Mouse (Mus musculus) liver, embryonic 14.5 days (tissue): Measurements from ENCODE around the gene Sphk2. TPM values are rescaled to one million over a fixed set of nuclear protein-coding genes. Genes with fewer than 3 reads are reported as not detected.

Experiments used
- ATAC-seq: fragments of 200-750 bp; cut with Nextera tagmentation; 2 replicates; pipeline ENCODE4 v1.8.0; 2017; ENCODE audit warnings: moderate number of reproducible peaks, mild to moderate bottlenecking, moderate library complexity; ENCODE audit not compliant: insufficient read depth
- DNase-seq, 3 experiments: peaks; one replicate each; pipeline ENCODE4 v3.0.0-alpha.2; 2012 to 2013; ENCODE audit warnings: low read depth in 3 of 3, low spot score in 3 of 3
- H3K27ac ChIP-seq: fragments of 300-500 bp; sonication (generic); 2 replicates; pipeline ENCODE4 v1.5.1; 2014; ENCODE audit warnings: moderate library complexity, mild to moderate bottlenecking, control low read depth, inconsistent platforms
- H3K27me3 ChIP-seq: fragments of 300-500 bp; sonication (generic); 2 replicates; pipeline ENCODE4 v1.6.1; 2014; ENCODE audit warnings: mild to moderate bottlenecking, low read length, moderate library complexity; ENCODE audit not compliant: control insufficient read depth, insufficient read depth
- H3K36me3 ChIP-seq: fragments of 300-500 bp; sonication (generic); replicated peaks from 2 replicates; pipeline ENCODE4 v1.6.1; 2014; ENCODE audit warnings: low read depth; ENCODE audit not compliant: control insufficient read depth, insufficient read depth
- H3K4me1 ChIP-seq, 2 experiments: fragments of 200-500 bp in 1 of 2; fragments of 300-500 bp in 1 of 2; sonication (generic) in 1 of 2; replicated peaks; 2 replicates each; pipeline ENCODE4 v1.6.1; 2012 to 2014; ENCODE audit warnings: antibody characterized with exemption in 1 of 2, inconsistent platforms in 1 of 2, low read length in 1 of 2; ENCODE audit not compliant: control insufficient read depth in 2 of 2, insufficient read depth in 2 of 2
- H3K4me2 ChIP-seq: fragments of 300-500 bp; sonication (generic); 2 replicates; pipeline ENCODE4 v1.6.1; 2014; ENCODE audit warnings: low read depth, mild to moderate bottlenecking, control low read depth, moderate library complexity
- H3K4me3 ChIP-seq, 2 experiments: fragments of 200-500 bp in 1 of 2; fragments of 300-500 bp in 1 of 2; sonication (generic) in 1 of 2; 2 replicates each; pipeline ENCODE4 v1.5.1; 2012 to 2014; ENCODE audit warnings: low read depth in 2 of 2, low read length in 2 of 2, mild to moderate bottlenecking in 2 of 2, control low read depth in 1 of 2, inconsistent platforms in 1 of 2, moderate library complexity in 1 of 2; ENCODE audit not compliant: insufficient read depth in 1 of 2
- H3K9ac ChIP-seq: fragments of 300-500 bp; sonication (generic); replicated peaks from 2 replicates; pipeline ENCODE4 v1.6.1; 2014; ENCODE audit warnings: mild to moderate bottlenecking, control low read depth, moderate library complexity
- H3K9me3 ChIP-seq: fragments of 300-500 bp; sonication (generic); 2 replicates; pipeline ENCODE4 v1.6.1; 2016; ENCODE audit warnings: low read length, mixed read lengths; ENCODE audit not compliant: control insufficient read depth
- CTCF ChIP-seq: IDR thresholded peaks from 2 replicates; pipeline ENCODE4 v1.5.1; 2016; ENCODE audit warnings: antibody characterized with exemption, low read depth, control low read depth
- EP300 ChIP-seq: IDR thresholded peaks from 2 replicates; pipeline ENCODE4 v1.6.1; 2016; ENCODE audit warnings: antibody characterized with exemption, low read depth
- WGBS: fragments of 180-500 bp; shearing (Covaris S2); extraction: QIAGEN DNeasy Blood & Tissue Kit; methylation state at CpG from one replicate; pipeline ENCODE4 v1.1.7; 2014; ENCODE audit not compliant: insufficient replicate concordance; 5-methylcytosine and 5-hydroxymethylcytosine counted together
- polyA plus RNA-seq, 2 experiments: library from polyadenylated mRNA; depleted of rRNA in 1 of 2; stranded (reverse) in 1 of 2; unstranded in 1 of 2; fragments of >200 nt; fragmentation: Nextera tagmentation in 1 of 2; extraction: Ambion mirVana in 1 of 2; gene quantifications; 2 replicates each; pipeline versions ENCODE4 v1.2.1 to v1.2.3; 2012 to 2014

Sphk2 gene
- polyA plus RNA-seq, 2 experiments, result 5.8 to 7.6 TPM

- no peaks in the 10 kb centered on the region for H3K36me3 ChIP-seq
- peak; percentile 82 for ATAC-seq
- under 1% methylated on average over 36 of the region's 36 CpGs for WGBS
- peak; percentile 93 to 94 (median 94) for DNase-seq
- H3K4me3 ChIP-seq, result peak within 1 kb of the TSS; percentile 48 to 63
- peaks cover 29 to 32% of the 10 kb centered on the region in 2 experiments for H3K4me1 ChIP-seq
- H3K27me3 ChIP-seq, result peaks cover 16% of the 10 kb centered on the region
- peak within 1 kb of the TSS; percentile 41 for H3K9ac ChIP-seq
- TF ChIP-seq CTCF, result no peak
- TF ChIP-seq EP300, result 0 out of 2 replicates have a peak, but pooled peaks have one; percentile 6
- H3K9me3 ChIP-seq, result no peaks in the 10 kb centered on the region
- peak within 1 kb of the TSS; percentile 9; the same call in 1 of the 2 replicates for H3K27ac ChIP-seq
- peak within 1 kb of the TSS; percentile 78 for H3K4me2 ChIP-seq
Observed at GRCm38 (mm10) chr7:45704730-45705442, 12.9 kb downstream of the Sphk2 start, which contains the start of gene Dbp. Dbp (plus strand) TSS chr7:45705088.

GRCm38 (mm10) chr7:45704046-45704559 is 13.7 kb downstream of the Sphk2 start:
- Histone ChIP-seq H3K4me3 (peak overlapping the region; percentile 42 to 48), H3K4me2 (peak overlapping the region; percentile 78), H3K9me3 (no peaks in the 10 kb centered on the region), H3K27me3 (peaks cover 24% of the 10 kb centered on the region), H3K9ac (peak overlapping the region; percentile 41), H3K4me1 (peaks cover 29 to 32% of the 10 kb centered on the region in 2 experiments), H3K36me3 (no peaks in the 10 kb centered on the region), H3K27ac (peak overlapping the region; percentile 9; the same call in 1 of the 2 replicates)
- ATAC-seq (peak; percentile 55), DNase-seq (peak in 1 of 3 experiments; percentile 66)
- TF ChIP-seq CTCF, result no peak
- under 1% methylated on average over 13 of the region's 13 CpGs for WGBS

GRCm38 (mm10) chr7:45703521-45704033 is 14.2 kb downstream of the Sphk2 start:
- no peak for ATAC-seq
- H3K36me3 ChIP-seq, result no peaks in the 10 kb centered on the region
- H3K4me1 ChIP-seq, result peaks cover 29 to 32% of the 10 kb centered on the region in 2 experiments
- peak overlapping the region; percentile 78 for H3K4me2 ChIP-seq
- peaks cover 27% of the 10 kb centered on the region for H3K27me3 ChIP-seq
- H3K27ac ChIP-seq, result no peak overlapping the region
- no peak overlapping the region; a peak in 1 of 4 replicates for H3K4me3 ChIP-seq
- TF ChIP-seq EP300 (no peak), CTCF (no peak)
- H3K9ac ChIP-seq, result no peak overlapping the region; the same call in 1 of the 2 replicates
- DNase-seq, result no peak
- WGBS, result 56% methylated on average over 12 of the region's 12 CpGs
- H3K9me3 ChIP-seq, result no peaks in the 10 kb centered on the region

- DNase-seq, result no peak
- Histone ChIP-seq H3K27me3 (peaks cover 31% of the 10 kb centered on the region), H3K9me3 (no peaks in the 10 kb centered on the region), H3K4me2 (no peak overlapping the region), H3K27ac (no peak overlapping the region), H3K36me3 (no peaks in the 10 kb centered on the region), H3K9ac (no peak overlapping the region), H3K4me3 (no peak overlapping the region), H3K4me1 (peaks cover 26 to 28% of the 10 kb centered on the region in 2 experiments)
- TF ChIP-seq CTCF (no peak), EP300 (no peak)
- no peak for ATAC-seq
- 76% methylated on average over 17 of the region's 17 CpGs for WGBS
Observed at GRCm38 (mm10) chr7:45702809-45703520, 14.8 kb downstream of the Sphk2 start.

- peaks cover 21 to 23% of the 10 kb centered on the region in 2 experiments for H3K4me1 ChIP-seq
Observed at GRCm38 (mm10) chr7:45702316-45702715, 15.5 kb downstream of the Sphk2 start.

More at GRCm38 (mm10) chr7:45702316-45702715, 15.5 kb downstream of the Sphk2 start:
- Histone ChIP-seq H3K9ac (no peak overlapping the region), H3K4me3 (no peak overlapping the region), H3K9me3 (no peaks in the 10 kb centered on the region), H3K27me3 (peaks cover 31% of the 10 kb centered on the region), H3K36me3 (no peaks in the 10 kb centered on the region), H3K4me2 (no peak overlapping the region), H3K27ac (no peak overlapping the region)
- ATAC-seq (no peak), DNase-seq (no peak)
- no peak for TF ChIP-seq CTCF
- no peak for TF ChIP-seq EP300
- WGBS, result 76% methylated on average over 11 of the region's 11 CpGs
